Mouse (Mus musculus): ENCODE data around the gene Tmem207. TPM values are rescaled to one million over a fixed set of nuclear protein-coding genes. Genes with fewer than 3 reads are reported as not detected.
"Not testable (repeated sequence)": the region's sequence is repeated elsewhere in the genome, so short reads cannot be mapped to it uniquely, and the experiment has no call there.

Gene Tmem207
- polyA plus RNA-seq, 1 experiment from 2014 or later, result 0.20 TPM

DNA sequence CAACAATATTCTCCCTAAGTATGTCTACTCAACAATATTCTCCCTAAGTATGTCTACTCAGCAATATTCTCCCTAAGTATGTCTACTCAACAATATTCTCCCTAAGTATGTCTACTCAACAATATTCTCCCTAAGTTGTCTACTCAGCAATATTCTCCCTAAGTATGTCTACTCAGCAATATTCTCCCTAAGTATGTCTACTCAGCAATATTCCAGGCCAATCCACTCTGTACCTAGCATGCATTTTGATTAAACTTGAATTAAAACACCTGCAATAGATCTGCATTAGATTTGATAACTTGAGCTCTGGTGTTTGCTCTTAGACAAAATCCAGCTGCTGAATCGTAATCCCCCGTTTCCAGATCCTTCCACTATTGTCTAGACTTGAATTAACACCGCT, 26.9 kb downstream of the Tmem207 start:
- not testable (repeated sequence) for H3K36me3 ChIP-seq (ENCODE audit: control insufficient read depth, insufficient read depth, low read length); H3K4me2 ChIP-seq (ENCODE audit: low read length); H3K9me3 ChIP-seq (ENCODE audit: control insufficient read depth, low read length); H3K9ac ChIP-seq (replicated peaks; ENCODE audit: low read length); H3K27ac ChIP-seq (replicated peaks; ENCODE audit: low read depth, low read length); H3K27me3 ChIP-seq (ENCODE audit: control insufficient read depth, insufficient read depth, low read length); DNase-seq; H3K4me1 ChIP-seq (ENCODE audit: control insufficient read depth, insufficient read depth, low read length); ATAC-seq (ENCODE audit: low FRiP score, low TSS enrichment); H3K4me3 ChIP-seq (replicated peaks; ENCODE audit: low read depth, low read length)
- whole genome bisulfite sequencing, result 98% methylated on average over 3 of the region's 3 CpGs

DNA sequence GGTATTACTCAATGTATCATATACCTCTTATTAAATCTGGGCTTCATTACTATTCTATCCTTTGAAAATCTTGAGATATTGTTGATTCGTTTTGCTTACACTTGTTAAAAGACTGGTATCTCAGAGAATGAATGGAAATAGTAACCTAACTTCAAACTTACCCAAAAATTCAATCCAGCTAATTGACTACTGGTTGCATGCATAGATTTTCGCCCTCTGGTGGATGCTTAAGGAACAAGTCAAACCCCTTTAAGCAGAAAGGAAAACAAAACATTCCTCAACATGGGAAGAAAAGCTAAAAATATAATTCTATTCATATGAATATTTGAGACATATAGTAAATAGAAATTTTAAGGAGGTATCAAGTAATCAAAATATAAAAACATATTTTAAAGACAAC, 30.8 kb downstream of the Tmem207 start:
- Histone ChIP-seq H3K4me1 (ENCODE audit: control insufficient read depth, insufficient read depth, low read length) (no peaks in the 10 kb centered on the region), H3K9me3 (ENCODE audit: control insufficient read depth, low read length) (no peaks in the 10 kb centered on the region), H3K9ac (replicated peaks; ENCODE audit: low read length) (no peak overlapping the region), H3K4me2 (ENCODE audit: low read length) (no peak overlapping the region), H3K36me3 (ENCODE audit: control insufficient read depth, insufficient read depth, low read length) (no peaks in the 10 kb centered on the region), H3K27ac (replicated peaks; ENCODE audit: low read depth, low read length) (no peak overlapping the region), H3K4me3 (replicated peaks; ENCODE audit: low read depth, low read length) (no peak overlapping the region), H3K27me3 (ENCODE audit: control insufficient read depth, insufficient read depth, low read length) (no peaks in the 10 kb centered on the region)
- ATAC-seq (ENCODE audit: low FRiP score, low TSS enrichment) (no peak), DNase-seq (peak; percentile 55)
- 14% methylated on average over 2 of the region's 2 CpGs for WGBS

DNA sequence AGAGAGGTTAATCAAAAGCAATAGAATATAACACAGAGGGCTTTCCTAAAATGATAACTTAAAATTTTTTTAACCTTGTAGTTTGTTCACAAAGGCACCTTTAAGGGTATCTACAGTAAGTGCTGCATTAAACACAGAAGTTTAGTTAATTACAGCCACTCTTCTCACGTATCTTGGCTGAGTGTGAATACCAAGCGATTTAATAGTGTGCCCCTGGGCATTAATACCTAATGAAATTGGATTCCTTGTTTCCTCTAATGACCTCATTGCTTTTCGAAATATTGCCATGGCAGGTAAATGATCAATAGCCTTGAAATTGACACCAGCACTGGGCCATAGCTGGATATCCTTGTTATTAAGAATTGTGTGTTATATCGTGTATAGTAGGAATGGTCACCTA, 55.3 kb downstream of the Tmem207 start:
- Histone ChIP-seq H3K4me2 (ENCODE audit: low read length) (no peak overlapping the region), H3K4me1 (ENCODE audit: control insufficient read depth, insufficient read depth, low read length) (no peaks in the 10 kb centered on the region), H3K4me3 (replicated peaks; ENCODE audit: low read depth, low read length) (no peak overlapping the region), H3K9me3 (ENCODE audit: control insufficient read depth, low read length) (no peaks in the 10 kb centered on the region), H3K9ac (replicated peaks; ENCODE audit: low read length) (no peak overlapping the region), H3K36me3 (ENCODE audit: control insufficient read depth, insufficient read depth, low read length) (no peaks in the 10 kb centered on the region), H3K27me3 (ENCODE audit: control insufficient read depth, insufficient read depth, low read length) (no peaks in the 10 kb centered on the region), H3K27ac (replicated peaks; ENCODE audit: low read depth, low read length) (no peak overlapping the region)
- WGBS, result 82% methylated on average over 4 of the region's 4 CpGs
- ATAC-seq (ENCODE audit: low FRiP score, low TSS enrichment), result no peak
- DNase-seq, result no peak

DNA sequence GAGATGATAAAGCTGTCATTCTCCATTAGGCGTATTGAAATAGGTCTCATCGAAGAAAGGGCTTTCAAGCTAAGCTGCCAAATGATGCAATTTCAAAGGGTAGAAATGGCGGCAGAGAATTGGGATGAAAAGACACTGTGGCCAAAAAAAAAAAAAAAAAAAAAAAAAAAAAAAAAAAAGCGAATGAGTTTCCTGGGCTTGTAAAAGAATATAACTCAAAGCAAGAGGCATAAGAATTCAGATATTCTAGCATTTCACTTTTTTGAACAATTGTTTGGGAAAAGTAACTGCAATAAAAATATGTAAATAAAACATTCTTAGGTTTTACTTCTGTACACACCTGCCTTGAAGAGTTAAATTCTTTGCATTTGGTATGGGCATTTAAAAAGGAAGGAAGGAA, 60.0 kb downstream of the Tmem207 start:
- ATAC-seq (ENCODE audit: low FRiP score, low TSS enrichment) (no peak), DNase-seq (no peak)
- H3K4me3 ChIP-seq (replicated peaks; ENCODE audit: low read depth, low read length), result no peak overlapping the region
- WGBS, result 73% methylated on average over 4 of the region's 4 CpGs
- no peaks in the 10 kb centered on the region for H3K9me3 ChIP-seq (ENCODE audit: control insufficient read depth, low read length)
- H3K27me3 ChIP-seq (ENCODE audit: control insufficient read depth, insufficient read depth, low read length), result no peaks in the 10 kb centered on the region
- H3K36me3 ChIP-seq (ENCODE audit: control insufficient read depth, insufficient read depth, low read length), result no peaks in the 10 kb centered on the region
- H3K4me2 ChIP-seq (ENCODE audit: low read length), result no peak overlapping the region
- H3K27ac ChIP-seq (replicated peaks; ENCODE audit: low read depth, low read length), result no peak overlapping the region
- H3K4me1 ChIP-seq (ENCODE audit: control insufficient read depth, insufficient read depth, low read length), result no peaks in the 10 kb centered on the region
- H3K9ac ChIP-seq (replicated peaks; ENCODE audit: low read length), result no peak overlapping the region

DNA sequence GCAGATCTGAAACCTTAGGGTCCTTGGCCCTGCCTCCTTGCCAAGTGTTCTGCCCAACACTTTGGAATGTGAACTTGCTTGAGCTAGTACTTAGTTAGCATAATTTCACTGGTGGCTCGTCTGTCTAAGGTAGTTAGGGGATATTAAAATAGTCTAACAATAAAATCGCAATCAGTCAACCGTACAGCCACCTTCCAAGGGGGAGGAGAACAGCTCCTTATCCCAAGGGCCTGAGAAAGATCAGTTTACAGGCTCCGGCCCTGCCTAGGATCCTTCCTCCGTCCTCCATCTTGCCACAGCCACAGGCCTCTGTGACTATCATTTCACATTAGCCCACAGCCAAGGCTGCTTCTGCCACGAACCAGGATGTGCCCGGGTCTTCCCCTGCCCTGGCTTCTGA, 63.7 kb downstream of the Tmem207 start, which contains the start of gene Cldn16:
Gene Cldn16, plus strand, starts transcription at position 301 of the 400 bp plus-strand sequence.
- no peak for ATAC-seq (ENCODE audit: low FRiP score, low TSS enrichment)
- no peak for DNase-seq
- Histone ChIP-seq H3K36me3 (ENCODE audit: control insufficient read depth, insufficient read depth, low read length) (no peaks in the 10 kb centered on the region), H3K9me3 (ENCODE audit: control insufficient read depth, low read length) (no peaks in the 10 kb centered on the region), H3K27me3 (ENCODE audit: control insufficient read depth, insufficient read depth, low read length) (no peaks in the 10 kb centered on the region), H3K4me2 (ENCODE audit: low read length) (no peak within 1 kb of the TSS), H3K4me1 (ENCODE audit: control insufficient read depth, insufficient read depth, low read length) (no peaks in the 10 kb centered on the region), H3K4me3 (replicated peaks; ENCODE audit: low read depth, low read length) (no peak within 1 kb of the TSS), H3K9ac (replicated peaks; ENCODE audit: low read length) (no peak within 1 kb of the TSS), H3K27ac (replicated peaks; ENCODE audit: low read depth, low read length) (no peak within 1 kb of the TSS)
- 78% methylated on average over 7 of the region's 7 CpGs for WGBS

DNA sequence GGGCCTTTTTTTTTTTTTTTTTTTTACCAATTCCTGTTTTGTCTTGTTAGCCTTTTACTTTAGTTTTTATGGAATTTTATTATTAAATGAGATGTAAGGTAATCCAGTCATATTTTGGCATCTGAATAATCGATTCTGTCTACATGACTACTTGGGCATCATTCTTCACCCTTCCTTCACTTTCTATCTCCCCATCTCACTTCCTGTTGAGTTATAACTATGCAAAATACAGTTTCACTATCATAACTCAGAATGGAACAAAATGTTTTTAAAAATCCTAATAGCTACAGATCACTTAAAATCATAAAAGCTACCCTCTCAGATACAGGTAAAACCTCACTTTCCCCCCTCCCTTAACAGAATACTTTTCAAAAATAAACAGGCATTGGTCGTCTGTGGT, 70.4 kb downstream of the Tmem207 start:
- Histone ChIP-seq H3K27ac (replicated peaks; ENCODE audit: low read depth, low read length) (no peak overlapping the region), H3K4me2 (ENCODE audit: low read length) (no peak overlapping the region), H3K4me3 (replicated peaks; ENCODE audit: low read depth, low read length) (no peak overlapping the region), H3K27me3 (ENCODE audit: control insufficient read depth, insufficient read depth, low read length) (no peaks in the 10 kb centered on the region), H3K4me1 (ENCODE audit: control insufficient read depth, insufficient read depth, low read length) (no peaks in the 10 kb centered on the region), H3K36me3 (ENCODE audit: control insufficient read depth, insufficient read depth, low read length) (no peaks in the 10 kb centered on the region), H3K9ac (replicated peaks; ENCODE audit: low read length) (no peak overlapping the region), H3K9me3 (ENCODE audit: control insufficient read depth, low read length) (no peaks in the 10 kb centered on the region)
- ATAC-seq (ENCODE audit: low FRiP score, low TSS enrichment) (no peak), DNase-seq (no peak)
- WGBS, result 91% methylated on average over 2 of the region's 2 CpGs

DNA sequence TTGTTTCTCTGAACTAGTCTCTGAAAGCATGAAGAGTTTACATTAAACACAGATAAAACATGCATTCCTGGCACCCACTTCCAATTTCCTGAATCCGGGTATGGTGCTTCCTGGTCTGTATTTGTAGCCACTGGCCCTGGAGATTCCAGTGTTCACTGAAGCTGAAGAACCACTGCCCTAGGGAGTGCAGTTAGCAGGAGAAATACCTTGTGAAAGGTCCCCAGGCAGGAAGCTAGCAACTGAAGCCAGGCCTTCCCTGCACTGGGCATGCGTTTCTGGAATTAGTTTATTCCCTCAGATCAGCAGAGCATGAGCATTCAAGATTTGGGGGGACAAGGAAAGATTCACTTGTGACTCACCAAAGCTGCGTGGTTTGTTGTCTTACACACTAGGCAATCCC, 72.4 kb downstream of the Tmem207 start:
- Histone ChIP-seq H3K27me3 (ENCODE audit: control insufficient read depth, insufficient read depth, low read length) (no peaks in the 10 kb centered on the region), H3K36me3 (ENCODE audit: control insufficient read depth, insufficient read depth, low read length) (no peaks in the 10 kb centered on the region), H3K4me2 (ENCODE audit: low read length) (no peak overlapping the region), H3K9me3 (ENCODE audit: control insufficient read depth, low read length) (no peaks in the 10 kb centered on the region), H3K4me1 (ENCODE audit: control insufficient read depth, insufficient read depth, low read length) (no peaks in the 10 kb centered on the region), H3K9ac (replicated peaks; ENCODE audit: low read length) (no peak overlapping the region), H3K4me3 (replicated peaks; ENCODE audit: low read depth, low read length) (no peak overlapping the region), H3K27ac (replicated peaks; ENCODE audit: low read depth, low read length) (no peak overlapping the region)
- DNase-seq, result no peak
- ATAC-seq (ENCODE audit: low FRiP score, low TSS enrichment), result no peak
- 63% methylated on average over 3 of the region's 3 CpGs for WGBS

Other genes with a start within 250 kb of the Tmem207 start
- 2.5 and 3.6 TPM in 2 replicates for gene Cldn1, start 154.9 kb downstream of the Tmem207 start, polyA plus RNA-seq (2014; fragmentation: Nextera tagmentation; extraction: Ambion mirVana)
- not detected in 2 replicates for gene Cldn16, start 63.6 kb downstream of the Tmem207 start, polyA plus RNA-seq (2014; fragmentation: Nextera tagmentation; extraction: Ambion mirVana)
- gene Il1rap, start 54.9 kb upstream of the Tmem207 start, polyA plus RNA-seq (2014; fragmentation: Nextera tagmentation; extraction: Ambion mirVana), result 6.1 and 8.5 TPM in 2 replicates

Measured in midbrain, embryonic 14.5 days (tissue).